Mouse (Mus musculus) layer of hippocampus, postnatal 14 days (tissue): Measurements from ENCODE around the gene Nr2e1. TPM values are rescaled to one million over a fixed set of nuclear protein-coding genes. Genes with fewer than 3 reads are reported as not detected.

ENCODE experiments used
- DNase-seq, 2 experiments: peaks; one replicate each; pipeline ENCODE4 v3.0.0; 2021 to 2022; ENCODE audit warnings: low spot score in 2 of 2, mixed read lengths in 1 of 2
- total RNA-seq, 2 experiments: library from RNA; stranded (reverse); gene quantifications; 2 replicates each; pipeline ENCODE4 v1.2.3; 2021

The Nr2e1 gene
- total RNA-seq, 2 experiments from 2014 or later = 13.3 to 14.9 TPM

DNA sequence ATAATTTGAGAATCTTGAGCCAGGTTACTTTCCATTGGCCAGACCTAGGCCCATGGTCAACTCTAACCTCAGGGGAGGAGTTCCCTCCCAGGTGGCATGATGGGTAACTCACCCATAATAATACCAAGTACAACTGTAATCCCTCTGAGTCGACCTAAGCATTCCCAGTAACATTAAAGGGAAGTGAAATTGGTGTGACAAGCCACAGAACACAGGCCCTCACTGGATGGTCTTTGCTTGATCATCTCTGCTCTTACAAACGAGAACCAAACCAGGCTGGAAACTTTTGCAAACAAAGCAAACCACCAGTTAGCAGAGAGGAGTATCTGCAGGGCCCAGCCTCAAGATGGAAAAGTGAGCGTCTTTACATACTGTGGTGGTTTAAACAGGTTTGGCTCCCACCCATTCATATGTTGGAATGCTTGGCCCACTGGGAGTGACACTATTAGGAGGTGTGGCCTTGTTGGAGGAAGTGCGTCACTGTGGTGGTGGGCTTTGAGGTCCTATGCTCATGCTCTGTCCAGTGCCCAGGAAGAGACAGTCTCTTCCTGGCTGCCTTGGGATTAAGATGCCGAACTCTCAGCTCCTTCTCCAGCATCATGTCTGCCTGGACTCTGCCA is 23.7 kb downstream of the Nr2e1 start:
- DNase-seq = no peak

DNA sequence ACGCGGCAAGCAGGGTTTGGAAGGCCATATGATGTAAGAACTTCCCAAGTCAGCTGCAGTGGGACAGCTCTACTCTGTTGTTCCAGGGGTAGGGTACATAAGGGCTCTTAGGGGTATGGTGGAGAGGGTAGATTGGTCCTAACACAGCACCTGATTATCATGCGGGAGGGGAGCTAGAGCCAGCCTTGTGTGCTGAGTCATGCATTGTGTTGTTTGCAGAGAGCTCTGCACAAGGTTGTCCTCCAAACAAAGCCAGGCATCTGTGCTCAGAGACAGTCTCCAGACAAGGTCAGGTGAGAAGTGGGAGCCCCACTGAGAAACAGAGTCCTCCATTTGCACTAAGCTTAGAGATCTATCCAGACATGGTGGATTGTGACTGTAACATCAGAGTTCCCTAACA is 36.9 kb downstream of the Nr2e1 start:
- DNase-seq = no peak

DNA sequence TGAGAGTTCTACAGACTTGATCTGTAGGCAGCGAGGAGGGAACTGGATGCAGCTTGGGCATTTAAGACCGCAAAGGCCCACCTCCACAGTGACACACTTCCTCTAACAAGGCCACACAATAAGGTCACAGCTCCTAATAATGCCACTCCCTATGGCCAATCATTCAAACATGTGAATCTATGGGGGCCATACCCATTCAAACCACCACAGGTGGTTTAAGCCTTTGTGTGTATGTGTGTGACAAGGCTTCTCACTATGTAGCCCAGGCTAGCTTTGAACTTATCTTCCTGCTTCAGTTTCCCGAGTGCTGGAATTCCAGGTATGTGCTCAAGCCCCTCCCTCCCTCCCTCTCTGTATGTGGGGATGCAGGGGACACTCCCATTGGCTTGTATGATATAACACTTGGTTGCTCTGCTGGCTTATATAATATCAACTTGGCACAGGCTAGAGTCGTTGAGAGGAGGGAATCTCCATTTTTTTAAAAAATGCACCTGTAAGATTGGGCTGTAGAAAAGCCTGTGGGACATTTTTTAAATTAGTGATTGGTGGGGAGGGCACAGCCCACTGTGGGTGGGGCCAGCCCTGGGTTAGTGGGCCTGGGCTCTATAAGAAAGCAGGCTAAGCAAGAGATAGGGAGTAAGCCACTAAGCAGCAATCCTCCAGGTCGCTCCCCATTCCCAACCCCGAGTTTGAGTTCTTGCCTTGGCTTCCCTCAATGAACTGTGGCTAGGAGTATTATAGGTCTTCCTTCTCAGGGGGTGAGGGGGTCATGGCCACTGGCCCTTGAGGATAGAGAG is 37.5 kb downstream of the Nr2e1 start:
- DNase-seq = no peak

- DNase-seq = no peak
Observed at GRCm38 (mm10) chr10:42537571-42538316, 45.7 kb downstream of the Nr2e1 start.

GRCm38 (mm10) chr10:42533836-42534453 is 49.5 kb downstream of the Nr2e1 start:
- DNase-seq = no peak

- DNase-seq = no peak
Observed at GRCm38 (mm10) chr10:42525682-42526081, 57.8 kb downstream of the Nr2e1 start.

DNA sequence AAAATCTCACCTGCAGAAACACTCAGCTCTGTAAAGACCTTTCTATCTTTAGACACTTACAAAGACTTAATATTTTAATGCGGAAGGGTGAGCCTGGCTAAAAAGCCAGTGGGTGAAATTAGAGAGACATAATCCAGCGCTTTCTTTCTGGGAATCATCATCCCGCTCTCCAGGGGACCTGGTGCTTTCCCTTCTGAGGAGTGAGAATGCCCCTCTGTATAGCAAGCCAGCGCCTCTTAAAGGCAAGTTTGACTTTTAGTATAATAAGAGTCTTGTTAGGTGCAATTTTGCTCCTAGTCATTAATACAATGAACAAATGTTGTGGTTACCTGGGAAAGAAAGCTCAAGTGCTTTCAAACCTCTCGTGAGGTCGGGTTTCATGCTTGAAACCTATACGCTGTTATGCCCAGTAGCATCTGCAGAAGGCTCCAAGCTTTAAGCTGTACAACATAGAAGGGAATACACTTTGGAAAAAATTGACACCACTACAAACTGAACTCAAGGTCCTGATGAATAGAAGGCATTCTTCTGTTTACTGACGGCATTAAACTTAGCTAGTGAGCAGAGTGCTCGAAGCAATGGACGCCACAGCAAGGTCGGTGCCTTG is 59.8 kb downstream of the Nr2e1 start:
- no peak for DNase-seq

DNA sequence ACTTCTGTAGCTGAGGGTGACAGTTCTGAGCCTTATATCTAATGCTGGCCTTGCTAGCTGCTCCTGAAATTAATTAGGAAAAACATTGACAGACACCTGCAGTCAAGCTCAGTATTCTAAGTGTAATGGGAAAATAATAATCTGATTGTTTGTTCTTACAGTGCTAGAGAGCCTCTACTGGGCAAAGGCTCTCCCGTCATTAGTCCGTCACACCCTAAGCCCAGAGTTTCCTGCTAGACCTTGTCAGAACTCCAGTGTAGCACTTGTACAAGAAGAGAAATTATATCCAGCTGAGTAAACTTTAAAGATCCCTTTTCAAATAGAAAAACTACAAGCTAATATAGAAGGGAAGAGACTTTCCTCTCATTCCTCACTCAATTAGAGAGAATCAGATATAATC is 60.5 kb downstream of the Nr2e1 start:
- DNase-seq = no peak

- no peak for DNase-seq
Observed at GRCm38 (mm10) chr10:42521315-42521981, 62.0 kb downstream of the Nr2e1 start.

- no peak for DNase-seq
Observed at GRCm38 (mm10) chr10:42518363-42518762, 65.1 kb downstream of the Nr2e1 start.

- no peak for DNase-seq
Observed at GRCm38 (mm10) chr10:42514125-42514524, 69.3 kb downstream of the Nr2e1 start.

Other genes starting within 250 kb of the Nr2e1 start
- 10 to 100 TPM in 1 of 2 experiments, 1 to 10 TPM in 1; 9.9 to 12.0 TPM for gene Afg1l, start 105.1 kb downstream of the Nr2e1 start, total RNA-seq
- 100 to 1,000 TPM; 195 to 214 TPM for gene Snx3, start 81.6 kb downstream of the Nr2e1 start, total RNA-seq
- gene Ostm1, start 190 bp upstream of the Nr2e1 start, total RNA-seq = 10 to 100 TPM; 51.9 to 52.0 TPM
- gene Sec63, start 177.9 kb upstream of the Nr2e1 start, total RNA-seq = 10 to 100 TPM; 40.9 to 43.0 TPM